Mouse (Mus musculus) thymus, postnatal 4 days (tissue): ENCODE measurements at regions not wholly inside any gene's neighbourhood (a gene's known extent, or its start where the extent isn't known, plus 50 kb on each side); places are given as distances from the start of the nearest gene placed in this dataset.

ENCODE experiments used
- DNase-seq: peaks from one replicate; pipeline ENCODE4 v3.0.0; 2021

GRCm38 (mm10) chr4:9935949-9936348 is 938.3 kb upstream of the 2610301B20Rik start:
- no peak for DNase-seq

GRCm38 (mm10) chr4:9951441-9951840 is 922.9 kb upstream of the 2610301B20Rik start:
- no peak for DNase-seq

GRCm38 (mm10) chr4:9974631-9975030 is 899.7 kb upstream of the 2610301B20Rik start:
- no peak for DNase-seq

DNA sequence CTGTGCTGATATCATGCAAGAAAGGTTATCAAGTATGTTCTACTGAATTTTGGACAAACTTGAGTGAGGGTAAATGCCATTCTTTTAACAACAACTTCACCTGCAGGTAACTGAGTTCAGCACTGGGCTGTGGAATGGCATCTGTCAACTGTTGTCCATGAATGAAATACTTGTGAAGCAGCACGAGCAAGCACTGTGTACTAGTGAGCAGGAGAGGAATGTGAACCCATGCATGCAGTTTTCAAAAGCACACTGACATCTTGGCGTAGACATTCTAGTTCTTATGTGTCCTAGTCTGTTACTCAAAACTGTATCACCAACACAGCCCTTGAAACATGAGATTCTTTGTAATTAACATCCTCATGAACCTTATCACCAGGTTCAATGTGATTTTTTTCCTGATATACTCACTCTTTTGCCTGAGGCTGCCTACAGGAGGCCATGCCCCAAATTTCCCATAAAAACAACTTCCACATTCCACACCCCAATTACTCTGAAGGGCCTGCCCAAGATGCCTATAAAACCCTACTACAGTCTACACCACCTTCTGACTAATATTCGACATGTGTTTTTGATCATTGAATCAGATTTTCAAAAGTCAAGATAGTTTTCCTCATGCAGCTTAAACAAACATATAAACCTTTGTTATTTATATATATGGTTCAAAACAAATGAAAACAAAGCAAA is 892.8 kb upstream of the 2610301B20Rik start:
- DNase-seq, result no peak

GRCm38 (mm10) chr4:9982786-9983525 is 891.3 kb upstream of the 2610301B20Rik start:
- DNase-seq, result no peak

DNA sequence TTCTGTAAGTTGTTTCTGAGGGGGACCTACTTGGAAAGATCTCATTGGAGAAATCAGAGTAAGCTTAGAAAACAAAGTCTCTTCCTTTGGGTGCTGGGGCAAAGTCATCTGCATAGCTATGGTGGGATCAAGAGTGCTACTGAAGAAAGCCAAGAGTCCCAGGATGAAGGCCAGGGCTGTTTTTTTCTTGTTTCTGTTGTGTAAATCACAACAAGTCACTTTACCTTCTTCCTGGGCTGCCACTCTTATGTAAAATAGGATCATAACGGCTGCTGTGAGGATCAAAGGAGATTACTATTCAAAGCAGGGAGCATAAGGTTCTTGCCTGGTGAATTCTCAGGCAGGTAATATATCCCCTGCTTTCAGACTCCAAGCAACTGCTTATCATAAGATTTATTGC is 880.4 kb upstream of the 2610301B20Rik start:
- no peak for DNase-seq

DNA sequence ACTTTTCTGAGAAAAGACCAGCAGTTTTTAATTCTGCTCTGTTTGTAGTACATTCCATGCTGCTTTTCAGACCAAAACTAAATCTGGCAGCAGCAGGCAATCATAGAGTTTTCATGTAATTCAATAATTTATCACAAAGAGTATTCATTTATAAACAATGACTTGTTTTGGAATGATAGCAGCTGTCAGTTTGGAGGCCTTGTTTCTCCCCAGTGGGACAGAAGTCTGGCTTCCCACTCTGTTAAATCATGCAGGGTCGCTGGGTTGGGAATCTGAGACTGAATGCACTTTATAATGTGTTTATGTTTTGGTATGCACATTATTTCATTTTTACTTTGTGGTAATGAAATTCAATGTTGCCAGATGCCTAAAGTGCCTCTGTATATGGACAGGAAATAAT is 879.8 kb upstream of the 2610301B20Rik start:
- no peak for DNase-seq

GRCm38 (mm10) chr4:10030316-10030715 is 844.0 kb upstream of the 2610301B20Rik start:
- no peak for DNase-seq

DNA sequence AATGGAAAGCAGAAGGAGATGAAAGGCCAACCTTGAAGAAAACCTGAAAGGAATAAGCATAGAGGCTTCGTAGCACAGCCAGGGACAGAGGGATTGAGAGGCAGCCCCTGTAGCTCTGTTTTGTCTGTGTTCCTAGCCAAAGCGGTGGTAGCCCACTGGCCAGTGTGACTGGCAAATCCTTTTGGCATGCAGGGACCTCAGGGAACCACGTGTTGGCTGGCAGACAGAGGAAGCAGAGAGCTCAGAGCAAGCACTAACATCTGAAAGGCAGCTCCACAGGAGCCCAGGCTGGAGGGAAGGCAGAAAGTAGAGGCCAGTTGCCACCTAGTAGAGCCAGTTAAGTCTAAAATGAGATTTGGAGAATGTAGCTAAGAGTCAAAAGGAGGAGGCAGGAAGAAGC is 842.5 kb upstream of the 2610301B20Rik start:
- no peak for DNase-seq

- DNase-seq, result no peak
Observed at GRCm38 (mm10) chr4:10035336-10035735, 839.0 kb upstream of the 2610301B20Rik start.

DNA sequence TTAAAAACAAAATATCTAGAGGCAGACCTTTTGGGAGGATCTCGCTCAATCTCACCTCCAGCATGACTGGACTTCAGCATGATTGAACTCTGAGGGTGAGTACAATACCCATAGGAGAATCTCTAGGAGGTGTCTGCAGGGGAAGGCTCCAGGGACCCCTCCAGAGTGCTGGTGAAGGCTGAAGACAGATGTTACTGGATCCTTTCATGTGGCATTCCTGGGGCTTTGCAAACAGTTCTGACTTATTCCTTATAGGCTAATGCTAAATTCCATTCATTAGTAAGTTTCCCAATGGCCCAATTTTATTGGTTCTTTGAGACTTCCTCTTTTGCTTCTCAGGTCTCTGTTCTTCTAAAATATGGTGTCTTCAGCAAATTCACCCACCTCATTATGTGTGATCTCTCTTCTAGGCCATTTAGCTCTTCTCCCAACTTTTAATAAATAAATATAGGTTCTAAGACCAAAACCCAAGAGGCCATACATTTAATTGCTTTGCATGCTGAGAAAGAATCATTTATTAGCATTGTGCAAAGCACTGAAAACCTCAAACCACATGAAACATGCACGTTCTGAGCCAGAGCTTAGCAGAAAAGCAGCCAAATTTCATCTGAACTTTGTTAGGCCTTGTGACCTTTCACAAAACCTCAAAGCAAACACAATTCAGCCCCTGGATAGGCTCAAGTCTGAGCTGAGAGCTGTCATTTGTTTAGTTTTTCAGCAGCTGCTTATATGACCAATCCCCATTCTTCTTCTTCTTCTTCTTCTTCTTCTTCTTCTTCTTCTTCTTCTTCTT is 832.8 kb upstream of the 2610301B20Rik start:
- no peak for DNase-seq

DNA sequence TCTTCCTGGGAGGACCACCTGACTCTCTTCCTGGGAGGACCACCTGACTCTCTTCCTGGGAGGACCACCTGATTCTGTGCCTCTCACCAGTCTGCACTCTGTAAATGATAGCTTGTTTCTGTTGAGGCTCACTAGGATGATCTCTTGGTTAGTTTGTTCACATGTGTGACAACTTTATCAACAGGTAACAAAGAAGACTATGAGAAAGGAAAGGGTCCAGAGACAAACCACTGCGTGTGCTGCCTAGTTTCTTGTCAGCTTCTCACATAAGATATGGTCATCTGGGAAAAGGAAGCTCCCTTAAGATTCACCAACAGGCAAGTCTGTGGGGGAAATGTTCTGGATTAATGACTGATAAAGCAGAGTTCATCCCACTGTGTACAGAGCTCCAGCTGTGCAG is 825.5 kb upstream of the 2610301B20Rik start:
- DNase-seq, result no peak

DNA sequence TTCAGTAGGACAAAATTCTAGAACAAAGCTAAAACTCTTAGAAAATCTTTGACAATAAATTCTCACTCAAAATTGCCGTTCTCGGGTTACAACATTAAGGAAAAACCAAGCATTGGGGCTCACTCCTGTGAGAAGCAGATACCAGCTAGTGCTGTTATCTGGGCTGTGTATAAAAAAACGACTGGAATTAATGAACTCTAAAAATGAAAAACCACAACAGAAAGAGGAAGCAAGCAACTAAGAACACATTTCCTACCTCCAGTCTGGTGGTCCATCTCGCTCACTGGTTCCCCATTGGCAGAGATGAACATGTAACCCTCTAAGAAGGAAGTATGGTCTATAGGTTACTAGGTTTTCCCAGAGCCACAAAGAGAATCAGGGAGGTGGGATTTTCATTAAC is 824.9 kb upstream of the 2610301B20Rik start:
- no peak for DNase-seq

DNA sequence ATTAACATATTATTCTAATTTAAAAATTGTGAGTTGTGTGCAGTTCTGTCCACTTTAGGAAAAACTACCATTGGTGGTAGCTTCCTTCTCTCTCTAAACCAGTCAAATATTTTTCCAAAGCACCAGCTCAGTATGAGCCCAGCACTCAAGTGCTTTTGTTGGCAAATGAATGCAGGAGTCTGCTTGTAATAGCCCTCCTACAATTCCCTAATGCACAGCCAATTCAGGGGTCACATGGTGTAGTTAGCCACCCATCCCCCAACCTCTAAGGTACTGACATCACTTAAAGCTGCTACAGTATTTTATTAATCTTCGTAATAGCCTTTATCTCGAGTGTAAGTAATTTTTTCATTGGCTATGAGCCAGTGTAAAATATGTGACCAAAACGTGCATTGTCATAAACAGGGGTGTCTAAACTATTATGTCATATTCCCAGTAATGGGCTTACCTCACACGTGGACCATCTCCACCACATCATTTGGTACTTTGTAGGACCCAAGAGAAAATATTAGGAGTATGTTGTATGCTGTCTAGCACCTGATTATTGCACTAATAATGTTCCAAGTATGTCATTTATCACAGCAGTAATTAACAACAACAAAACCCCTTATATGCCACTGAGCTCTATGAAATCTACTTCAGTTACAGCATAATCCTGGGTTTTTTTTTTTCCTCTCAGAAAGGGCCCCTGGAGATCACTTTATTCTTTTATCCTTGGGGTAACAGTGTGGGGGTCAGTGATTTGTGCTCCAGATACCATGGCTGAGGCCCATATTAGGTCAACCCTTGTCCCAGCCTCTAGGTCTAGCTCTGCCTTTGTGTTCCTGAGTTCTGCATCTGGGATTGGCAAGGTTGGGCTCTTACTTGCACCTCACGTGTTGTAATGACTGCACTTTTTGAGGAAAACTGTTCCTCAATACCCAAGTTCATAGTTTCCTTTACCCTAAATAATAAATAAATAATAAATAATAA is 822.7 kb upstream of the 2610301B20Rik start:
- no peak for DNase-seq

DNA sequence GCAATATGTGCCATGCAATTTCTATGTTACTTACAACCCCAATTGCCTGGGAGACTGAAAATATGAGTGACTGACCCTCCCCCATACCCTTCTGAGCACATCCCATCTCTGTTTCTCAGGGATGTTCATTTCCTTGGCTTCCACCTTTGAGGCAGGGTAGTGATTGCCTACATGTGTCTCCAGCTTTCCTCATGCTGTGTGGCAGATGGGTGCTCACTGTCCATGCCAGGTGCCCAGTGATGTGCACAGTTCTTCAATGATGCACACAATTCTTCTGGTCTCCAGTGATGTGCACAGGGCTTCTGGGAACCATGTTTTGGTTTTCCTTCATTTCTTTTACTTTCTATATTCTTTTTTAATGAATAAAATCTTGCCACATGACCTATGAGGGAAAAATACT is 821.4 kb upstream of the 2610301B20Rik start:
- DNase-seq, result no peak

GRCm38 (mm10) chr4:10072500-10073106 is 801.7 kb upstream of the 2610301B20Rik start:
- DNase-seq, result no peak

- no peak for DNase-seq
Observed at GRCm38 (mm10) chr4:10079565-10080169, 794.6 kb upstream of the 2610301B20Rik start.

DNA sequence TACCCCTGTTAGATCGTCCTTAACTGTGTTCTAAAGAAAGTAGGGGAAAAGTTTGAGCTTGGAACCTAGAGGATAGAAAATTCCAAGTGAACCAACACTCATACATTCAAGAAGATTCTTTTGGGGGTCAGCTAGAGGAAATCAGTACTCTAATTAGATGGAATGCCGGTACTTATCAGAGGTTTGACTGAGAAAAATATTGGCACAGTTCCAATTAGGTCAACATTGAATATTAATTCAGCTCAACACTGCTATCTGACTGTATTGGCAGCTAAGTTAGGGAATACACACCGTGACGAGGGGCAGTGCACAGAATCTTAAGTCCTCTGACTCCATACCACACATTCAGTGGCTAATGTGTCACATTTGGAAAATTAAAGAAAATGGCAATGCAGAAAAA is 759.5 kb upstream of the 2610301B20Rik start:
- DNase-seq, result no peak

DNA sequence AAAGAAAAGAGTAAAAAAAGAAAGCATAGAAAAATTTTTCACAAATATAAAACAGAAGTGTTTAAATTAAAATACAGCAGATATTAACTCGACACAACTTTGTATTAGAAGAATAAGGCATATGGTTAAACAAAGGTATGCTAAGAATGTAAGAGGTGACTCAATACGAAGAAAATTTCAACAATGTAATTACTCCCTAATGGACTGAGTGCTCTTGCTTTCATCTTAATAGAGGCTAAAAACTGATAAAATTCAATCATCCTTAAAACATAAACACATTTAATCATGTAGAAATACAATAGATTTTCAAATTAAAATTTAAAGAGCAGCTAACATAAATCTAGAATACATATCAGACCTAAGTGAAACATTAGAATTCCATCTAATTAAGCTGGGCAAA is 756.3 kb upstream of the 2610301B20Rik start:
- DNase-seq, result no peak

DNA sequence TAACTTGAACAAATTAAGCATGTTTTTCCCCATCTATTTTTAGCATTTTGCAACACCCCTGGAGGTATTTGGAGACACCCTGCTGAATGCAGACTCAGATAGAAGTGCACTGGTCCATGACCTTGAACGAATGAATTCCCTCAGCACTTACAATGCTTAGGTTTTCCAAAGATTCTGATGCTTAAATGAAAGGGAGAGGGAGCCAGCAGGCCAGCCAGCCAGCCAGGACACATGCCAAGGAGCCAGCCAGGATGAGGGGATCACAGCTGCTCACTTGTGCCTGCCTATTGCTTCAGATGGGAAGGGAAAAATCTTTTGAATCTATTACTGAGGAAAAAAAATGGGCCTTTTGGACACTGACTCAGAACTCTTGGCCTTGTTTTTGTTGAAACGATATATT is 750.0 kb upstream of the 2610301B20Rik start:
- DNase-seq, result no peak

DNA sequence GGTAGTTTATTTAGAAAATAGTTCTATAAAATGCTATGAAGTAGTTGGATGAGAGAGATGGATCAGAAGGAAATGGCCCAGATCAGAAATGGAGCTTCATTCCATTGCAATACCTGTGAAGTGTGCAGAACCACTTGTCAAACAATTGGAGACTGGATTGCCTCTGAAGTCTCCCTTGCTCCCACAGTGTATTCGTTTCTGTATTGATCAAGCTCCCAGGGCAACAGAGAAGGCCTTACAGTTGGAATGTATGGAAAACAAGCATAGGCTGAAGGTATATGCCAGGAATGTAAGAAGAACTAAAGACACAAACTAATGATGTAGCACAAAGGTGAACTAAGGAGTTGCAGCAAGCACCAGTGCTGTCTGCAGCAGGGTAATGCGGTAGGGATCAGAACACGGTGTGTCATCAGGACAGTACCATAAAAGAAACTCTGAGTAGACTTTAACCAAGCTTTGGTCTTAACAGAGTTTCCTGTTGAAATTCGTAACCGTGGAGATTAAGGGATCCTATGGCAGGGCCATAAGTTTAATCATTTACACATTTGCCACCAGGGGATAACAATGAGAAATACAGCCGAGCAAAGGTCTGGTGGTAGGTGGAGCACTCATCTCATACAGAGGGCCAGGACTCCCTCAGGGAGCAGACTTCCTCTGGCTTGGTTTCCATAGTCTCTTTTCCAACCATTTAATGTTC is 732.9 kb upstream of the 2610301B20Rik start:
- no peak for DNase-seq
